Mouse (Mus musculus) CH12.LX (cell line): ENCODE results near the gene Timmdc1. TPM values are rescaled to one million over a fixed set of nuclear protein-coding genes. Genes with fewer than 3 reads are reported as not detected.
"Not testable (repeated sequence)": the region's sequence is repeated elsewhere in the genome, so short reads cannot be mapped to it uniquely, and the experiment has no call there.

Experiments used
- DNase-seq: peaks from one replicate; pipeline ENCODE4 v3.0.0-alpha.2; 2013; ENCODE audit errors: extremely low read depth
- H3K27ac ChIP-seq: 2 replicates; pipeline ENCODE4 v1.5.1; 2012; ENCODE audit warnings: low read depth, mild to moderate bottlenecking, control low read depth, moderate library complexity; ENCODE audit not compliant: insufficient read depth
- H3K27me3 ChIP-seq: replicated peaks from 2 replicates; pipeline ENCODE3; 2012; ENCODE audit warnings: inconsistent platforms
- H3K36me3 ChIP-seq, 2 experiments: replicated peaks in 1 of 2; 2 replicates each; pipeline versions ENCODE3 to v1.6.1; 2012; ENCODE audit warnings: inconsistent platforms in 1 of 2, low read length in 1 of 2, mild to moderate bottlenecking in 1 of 2, mixed read lengths in 1 of 2, moderate library complexity in 1 of 2; ENCODE audit not compliant: control insufficient read depth in 1 of 2, insufficient read depth in 1 of 2
- H3K4me1 ChIP-seq, 2 experiments: 2 replicates each; pipeline ENCODE4 v1.6.1; 2012; ENCODE audit warnings: inconsistent platforms in 1 of 2, moderate library complexity in 1 of 2; ENCODE audit not compliant: insufficient read depth in 2 of 2, control insufficient read depth in 1 of 2
- H3K4me2 ChIP-seq: 2 replicates; pipeline ENCODE4 v1.6.1; 2012; ENCODE audit warnings: low read depth, mild to moderate bottlenecking, control low read depth; ENCODE audit not compliant: poor library complexity, insufficient read depth, severe bottlenecking
- H3K4me3 ChIP-seq, 3 experiments: fragments of 150-350 bp in 1 of 3; sonication (generic) in 1 of 3; replicated peaks in 1 of 3; 2 replicates each; pipeline versions ENCODE3 to v1.5.1; 2011 to 2012; ENCODE audit warnings: low read depth in 2 of 3, low read length in 2 of 3, mild to moderate bottlenecking in 2 of 3, moderate library complexity in 2 of 3, control low read depth in 1 of 3, improper control_type of control experiment in 1 of 3, inconsistent platforms in 1 of 3, mixed read lengths in 1 of 3; ENCODE audit not compliant: poor library complexity in 1 of 3
- H3K79me2 ChIP-seq: replicated peaks from 2 replicates; pipeline ENCODE4 v1.6.1; 2012; ENCODE audit warnings: mild to moderate bottlenecking, moderate library complexity; ENCODE audit not compliant: control insufficient read depth, poor library complexity, insufficient read depth, severe bottlenecking; ENCODE audit errors: extremely low read depth
- H3K9ac ChIP-seq: 2 replicates; pipeline ENCODE4 v1.6.1; 2012; ENCODE audit warnings: low read depth, mild to moderate bottlenecking, control low read depth, moderate library complexity; ENCODE audit not compliant: insufficient read depth
- H3K9me3 ChIP-seq: replicated peaks from 2 replicates; pipeline ENCODE3; 2012; ENCODE audit warnings: low read length, inconsistent platforms, mixed read lengths
- BHLHE40 ChIP-seq: IDR thresholded peaks from 2 replicates; pipeline ENCODE4 v1.6.1; 2011; ENCODE audit warnings: mild to moderate bottlenecking, low read depth, low read length, improper control_type of control experiment
- CTCF ChIP-seq, 2 experiments: IDR thresholded peaks in 1 of 2; conservative IDR thresholded peaks in 1 of 2; 2 replicates each; pipeline ENCODE4 v1.5.1; 2011 to 2012; ENCODE audit warnings: low read depth in 2 of 2, low read length in 2 of 2, improper control_type of control experiment in 1 of 2, inconsistent platforms in 1 of 2, mild to moderate bottlenecking in 1 of 2, moderate library complexity in 1 of 2
- ELF1 ChIP-seq: IDR thresholded peaks from 2 replicates; pipeline ENCODE4 v1.6.1; 2014; ENCODE audit warnings: low read depth, mild to moderate bottlenecking, inconsistent platforms, low read length, improper control_type of control experiment
- EP300 ChIP-seq: IDR thresholded peaks from 2 replicates; pipeline ENCODE4 v1.6.1; 2011; ENCODE audit warnings: low read length, improper control_type of control experiment
- ETS1 ChIP-seq: conservative IDR thresholded peaks from 2 replicates; pipeline ENCODE4 v1.6.1; 2012; ENCODE audit warnings: low read depth, mild to moderate bottlenecking, inconsistent platforms, low read length, improper control_type of control experiment, moderate library complexity
- IRF4 ChIP-seq: IDR thresholded peaks from 2 replicates; pipeline ENCODE4 v1.6.1; 2014; ENCODE audit warnings: low read depth, mild to moderate bottlenecking, inconsistent platforms, low read length, improper control_type of control experiment
- JUN ChIP-seq: IDR thresholded peaks from 2 replicates; pipeline ENCODE4 v1.6.1; 2011; ENCODE audit warnings: low read depth, mild to moderate bottlenecking, low read length, improper control_type of control experiment, moderate library complexity; ENCODE audit not compliant: insufficient read depth
- MAFK ChIP-seq: IDR thresholded peaks from 2 replicates; pipeline ENCODE4 v1.6.1; 2011; ENCODE audit warnings: low read length, improper control_type of control experiment; ENCODE audit not compliant: insufficient replicate concordance
- MAX ChIP-seq: IDR thresholded peaks from 2 replicates; pipeline ENCODE4 v1.6.1; 2011; ENCODE audit warnings: low read length, improper control_type of control experiment
- MEF2A ChIP-seq: IDR thresholded peaks from 2 replicates; pipeline ENCODE4 v1.6.1; 2014; ENCODE audit warnings: low read depth, mild to moderate bottlenecking, inconsistent platforms, low read length, improper control_type of control experiment, borderline replicate concordance
- NELFE ChIP-seq: IDR thresholded peaks from 2 replicates; pipeline ENCODE4 v1.6.1; 2011; ENCODE audit warnings: low read depth, low read length, improper control_type of control experiment
- PAX5 ChIP-seq: IDR thresholded peaks from 2 replicates; pipeline ENCODE4 v1.6.1; 2012; ENCODE audit warnings: low read length, inconsistent platforms, mixed read lengths
- RAD21 ChIP-seq: IDR thresholded peaks from 2 replicates; pipeline ENCODE4 v1.6.1; 2011; ENCODE audit warnings: low read depth, mild to moderate bottlenecking, low read length, improper control_type of control experiment, moderate library complexity
- RCOR1 ChIP-seq: conservative IDR thresholded peaks from 2 replicates; pipeline ENCODE4 v1.6.1; 2012; ENCODE audit warnings: low read depth, mild to moderate bottlenecking, inconsistent platforms, low read length, improper control_type of control experiment
- SIN3A ChIP-seq: IDR thresholded peaks from 2 replicates; pipeline ENCODE4 v1.6.1; 2012; ENCODE audit warnings: low read length, improper control_type of control experiment, inconsistent platforms
- SMC3 ChIP-seq: IDR thresholded peaks from 2 replicates; pipeline ENCODE4 v1.6.1; 2011; ENCODE audit warnings: low read depth, low read length, improper control_type of control experiment
- TBP ChIP-seq: conservative IDR thresholded peaks from 2 replicates; pipeline ENCODE4 v1.6.1; 2011; ENCODE audit warnings: low read depth, low read length, improper control_type of control experiment
- TCF12 ChIP-seq: IDR thresholded peaks from 2 replicates; pipeline ENCODE4 v1.6.1; 2014; ENCODE audit warnings: low read depth, mild to moderate bottlenecking, inconsistent platforms, low read length, improper control_type of control experiment
- ZC3H11A ChIP-seq: IDR thresholded peaks from 2 replicates; pipeline ENCODE4 v1.6.1; 2012; ENCODE audit warnings: low read depth, mild to moderate bottlenecking, inconsistent platforms, low read length, improper control_type of control experiment
- ZMIZ1 ChIP-seq: IDR thresholded peaks from 2 replicates; pipeline ENCODE4 v1.6.1; 2012; ENCODE audit warnings: low read depth, mild to moderate bottlenecking, inconsistent platforms, low read length, improper control_type of control experiment
- ZNF384 ChIP-seq: IDR thresholded peaks from 2 replicates; pipeline ENCODE4 v1.6.1; 2012; ENCODE audit warnings: low read depth, low read length, improper control_type of control experiment, inconsistent platforms
- dilution Hi-C: fragments of 300-500 bp; cut with MboI; formaldehyde crosslinking; loops from 2 replicates; pipeline ENCODE4 v1.14.3; 2020; ENCODE audit warnings: low sequenced_read_pairs; ENCODE audit not compliant: extremely low pct_unique_long_range_greater_than_20kb, extremely low pct_ligation_motif_present
- in situ Hi-C: fragments of 300-500 bp; cut with MboI; formaldehyde crosslinking; loops from 3 replicates; pipeline ENCODE4 v1.14.3; 2019; ENCODE audit warnings: low sequenced_read_pairs, low pct_ligation_motif_present, low pct_unique_long_range_greater_than_20kb, mixed read lengths
- polyA plus RNA-seq: library from polyadenylated mRNA; unstranded; fragments of >175 nt; gene quantifications from 2 replicates; pipeline ENCODE4 v1.2.1, GENCODE M21; 2012; ENCODE audit warnings: low read depth; ENCODE audit not compliant: insufficient read length
- total RNA-seq, 2 experiments: library from RNA; depleted of rRNA; stranded (reverse); fragments of 300-350 nt in 1 of 2; fragments of >200 nt in 1 of 2; gene quantifications; 2 replicates each; pipeline ENCODE4 v1.2.3; 2012 to 2014

Timmdc1 gene
- total and polyA plus RNA-seq, 3 experiments = 32.5 to 49.7 (median 45.1) TPM

DNA sequence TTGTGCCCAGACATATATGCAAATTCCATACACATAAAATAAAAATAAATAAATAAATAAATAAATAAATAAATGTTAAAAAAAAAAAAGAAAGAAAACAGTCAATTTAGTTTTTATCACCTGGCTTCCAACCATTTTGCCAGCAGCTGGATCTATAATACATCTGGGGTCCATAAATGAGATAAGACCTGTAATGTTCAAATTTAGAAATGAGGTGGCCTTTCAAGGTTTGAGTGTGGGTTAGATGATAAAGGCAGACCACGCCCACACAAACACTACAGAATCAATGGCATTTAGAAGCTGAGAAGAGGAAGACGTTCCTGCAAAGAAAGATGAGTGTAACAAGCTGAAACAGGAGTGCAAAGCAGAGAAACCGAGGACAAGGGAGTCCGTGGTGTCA, 41.1 kb downstream of the Timmdc1 start:
- in situ Hi-C loops = no loop called here
- Histone ChIP-seq H3K36me3 (peaks cover 80 to 91% of the 10 kb centered on the region in 2 experiments), H3K27ac (no peak overlapping the region), H3K4me1 (peaks cover 7 to 40% of the 10 kb centered on the region in 2 experiments), H3K4me3 (no peak overlapping the region), H3K79me2 (peaks cover 43% of the 10 kb centered on the region), H3K27me3 (no peaks in the 10 kb centered on the region), H3K9ac (no peak overlapping the region), H3K4me2 (no peak overlapping the region), H3K9me3 (no peaks in the 10 kb centered on the region)
- dilution Hi-C loops = no loop called here
- TF ChIP-seq ZC3H11A = no peak
- no peak for TF ChIP-seq NELFE
- TF ChIP-seq IRF4 = no peak
- TF ChIP-seq SMC3 = no peak
- no peak for TF ChIP-seq TCF12
- TF ChIP-seq RCOR1 = no peak
- no peak for TF ChIP-seq TBP
- TF ChIP-seq ZMIZ1 = no peak
- no peak for TF ChIP-seq ETS1
- TF ChIP-seq MAFK = no peak
- no peak for TF ChIP-seq EP300
- TF ChIP-seq CTCF (conservative IDR thresholded peaks at IDR 0.05 in 1 of 2, IDR thresholded peaks at IDR 0.05 in 1 of 2; ENCODE audit: low read depth in 2 of 2, low read length in 2 of 2) = no peak
- no peak for TF ChIP-seq ELF1
- no peak for TF ChIP-seq PAX5
- TF ChIP-seq SIN3A = no peak
- TF ChIP-seq BHLHE40 = no peak
- TF ChIP-seq RAD21 = no peak
- no peak for TF ChIP-seq MAX
- TF ChIP-seq MEF2A = no peak
- no peak for DNase-seq

DNA sequence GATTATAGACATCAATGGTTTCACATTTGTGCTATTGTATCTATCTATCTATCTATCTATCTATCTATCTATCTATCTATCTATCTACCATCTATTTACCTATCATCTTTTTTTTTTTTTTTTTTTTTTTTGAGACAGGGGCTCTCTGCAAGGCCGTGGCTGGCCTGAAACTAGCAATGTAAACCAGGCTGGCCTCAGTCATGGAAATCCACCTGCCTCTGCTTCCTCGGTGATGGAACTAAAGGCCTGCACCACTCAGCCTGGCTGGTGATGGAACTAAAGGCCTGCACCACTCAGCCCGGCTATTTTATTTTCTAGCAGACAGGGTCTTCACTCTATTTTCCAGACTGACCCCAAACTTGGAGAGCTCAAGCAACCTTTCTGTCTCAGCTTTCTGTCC, 44.2 kb downstream of the Timmdc1 start:
- H3K36me3 ChIP-seq = peaks cover 80 to 88% of the 10 kb centered on the region in 2 experiments
- H3K4me2 ChIP-seq = no peak overlapping the region
- no peaks in the 10 kb centered on the region for H3K27me3 ChIP-seq
- in situ Hi-C loops = no loop called here
- no peak overlapping the region for H3K9ac ChIP-seq
- dilution Hi-C loops = no loop called here
- H3K4me3 ChIP-seq = peak overlapping the region in 1 of 3 experiments; percentile 29
- no peak for DNase-seq
- no peaks in the 10 kb centered on the region for H3K9me3 ChIP-seq
- no peak for TF ChIP-seq JUN
- peak; percentile 66 for TF ChIP-seq ZNF384
- TF ChIP-seq, all 38 proteins: peak for 1
- Histone ChIP-seq H3K4me1 (peaks cover 10 to 69% of the 10 kb centered on the region in 2 experiments), H3K27ac (no peak overlapping the region), H3K79me2 (peaks cover 60% of the 10 kb centered on the region)

GRCm38 (mm10) chr16:38477241-38477608, 45.2 kb downstream of the Timmdc1 start:
- H3K9ac ChIP-seq, dilution Hi-C loops, H3K9me3 ChIP-seq, H3K4me2 ChIP-seq, H3K27me3 ChIP-seq, in situ Hi-C loops, DNase-seq: not testable (repeated sequence)
- Histone ChIP-seq H3K27ac (peak overlapping the region; percentile 53; the same call in 1 of the 2 replicates), H3K79me2 (peaks cover 67% of the 10 kb centered on the region), H3K36me3 (peaks cover 81 to 87% of the 10 kb centered on the region in 2 experiments), H3K4me1 (peaks cover 10 to 79% of the 10 kb centered on the region in 2 experiments), H3K4me3 (peak overlapping the region in 1 of 3 experiments; percentile 45)
